Mouse (Mus musculus) liver, postnatal 0 days (tissue): ENCODE data around the gene Ppp1r12b.

Experiments
- CTCF ChIP-seq: sonication (generic); IDR thresholded peaks from 2 replicates; pipeline ENCODE4 v1.5.1; 2016; ENCODE audit warnings: antibody characterized with exemption, low read depth
- EP300 ChIP-seq: IDR thresholded peaks from 2 replicates; pipeline ENCODE4 v1.6.1; 2016; ENCODE audit warnings: antibody characterized with exemption, low read depth, mild to moderate bottlenecking

GRCm38 (mm10) chr1:134995437-134995836, 39.7 kb upstream of the Ppp1r12b start:
- TF ChIP-seq EP300 (no peak), CTCF (no peak)
